Mouse (Mus musculus): ENCODE data around the gene Fhit.

Gene Fhit

GRCm38 (mm10) chr14:10166641-10167429, 995.0 kb downstream of the Fhit start:
- no peak for DNase-seq (ENCODE audit: low read depth in 2 of 2, low spot score in 2 of 2)

GRCm38 (mm10) chr14:10149872-10150271, 1012.0 kb downstream of the Fhit start:
- DNase-seq (ENCODE audit: low read depth in 2 of 2, low spot score in 2 of 2): no peak

GRCm38 (mm10) chr14:10139311-10139710, 1022.5 kb downstream of the Fhit start:
- DNase-seq (ENCODE audit: low read depth in 2 of 2, low spot score in 2 of 2): no peak

- DNase-seq (ENCODE audit: low read depth in 2 of 2, low spot score in 2 of 2): no peak
Measured at GRCm38 (mm10) chr14:10133873-10134272, 1028.0 kb downstream of the Fhit start.

GRCm38 (mm10) chr14:10129675-10130074, 1032.2 kb downstream of the Fhit start:
- DNase-seq (ENCODE audit: low read depth in 2 of 2, low spot score in 2 of 2): no peak

- no peak for DNase-seq (ENCODE audit: low read depth in 2 of 2, low spot score in 2 of 2)
Measured at GRCm38 (mm10) chr14:10129088-10129487, 1032.7 kb downstream of the Fhit start.

GRCm38 (mm10) chr14:10126536-10126935, 1035.3 kb downstream of the Fhit start:
- no peak for DNase-seq (ENCODE audit: low read depth in 2 of 2, low spot score in 2 of 2)

GRCm38 (mm10) chr14:10122176-10122575, 1039.7 kb downstream of the Fhit start:
- no peak for DNase-seq (ENCODE audit: low read depth in 2 of 2, low spot score in 2 of 2)

GRCm38 (mm10) chr14:10096236-10096635, 1065.6 kb downstream of the Fhit start:
- DNase-seq (ENCODE audit: low read depth in 2 of 2, low spot score in 2 of 2): no peak

GRCm38 (mm10) chr14:10079062-10079461, 1082.8 kb downstream of the Fhit start:
- no peak for DNase-seq (ENCODE audit: low read depth in 2 of 2, low spot score in 2 of 2)

- no peak for DNase-seq (ENCODE audit: low read depth in 2 of 2, low spot score in 2 of 2)
Measured at GRCm38 (mm10) chr14:10049947-10050346, 1111.9 kb downstream of the Fhit start.

GRCm38 (mm10) chr14:10047123-10047783, 1114.6 kb downstream of the Fhit start:
- DNase-seq (ENCODE audit: low read depth in 2 of 2, low spot score in 2 of 2): no peak

- DNase-seq (ENCODE audit: low read depth in 2 of 2, low spot score in 2 of 2): no peak
Measured at GRCm38 (mm10) chr14:10046336-10047122, 1115.3 kb downstream of the Fhit start.

- DNase-seq (ENCODE audit: low read depth in 2 of 2, low spot score in 2 of 2): no peak
Measured at GRCm38 (mm10) chr14:10038021-10038420, 1123.8 kb downstream of the Fhit start.

- no peak for DNase-seq (ENCODE audit: low read depth in 2 of 2, low spot score in 2 of 2)
Measured at GRCm38 (mm10) chr14:10036685-10037215, 1125.1 kb downstream of the Fhit start.

- DNase-seq (ENCODE audit: low read depth in 2 of 2, low spot score in 2 of 2): no peak
Measured at GRCm38 (mm10) chr14:10035682-10036081, 1126.2 kb downstream of the Fhit start.

- no peak for DNase-seq (ENCODE audit: low read depth in 2 of 2, low spot score in 2 of 2)
Measured at GRCm38 (mm10) chr14:10035270-10035669, 1126.6 kb downstream of the Fhit start.

GRCm38 (mm10) chr14:10023382-10023781, 1138.5 kb downstream of the Fhit start:
- DNase-seq (ENCODE audit: low read depth in 2 of 2, low spot score in 2 of 2): no peak

- no peak for DNase-seq (ENCODE audit: low read depth in 2 of 2, low spot score in 2 of 2)
Measured at GRCm38 (mm10) chr14:10022304-10022703, 1139.5 kb downstream of the Fhit start.

- DNase-seq (ENCODE audit: low read depth in 2 of 2, low spot score in 2 of 2): no peak
Measured at GRCm38 (mm10) chr14:10020400-10021140, 1141.3 kb downstream of the Fhit start.

GRCm38 (mm10) chr14:10013817-10014266, 1148.0 kb downstream of the Fhit start:
- no peak for DNase-seq (ENCODE audit: low read depth in 2 of 2, low spot score in 2 of 2)

All from CD8-positive naive resting alpha-beta T cell, adult 2 months (primary cell).